Mouse (Mus musculus): Measurements from ENCODE around the gene 1700029H14Rik.

DNA sequence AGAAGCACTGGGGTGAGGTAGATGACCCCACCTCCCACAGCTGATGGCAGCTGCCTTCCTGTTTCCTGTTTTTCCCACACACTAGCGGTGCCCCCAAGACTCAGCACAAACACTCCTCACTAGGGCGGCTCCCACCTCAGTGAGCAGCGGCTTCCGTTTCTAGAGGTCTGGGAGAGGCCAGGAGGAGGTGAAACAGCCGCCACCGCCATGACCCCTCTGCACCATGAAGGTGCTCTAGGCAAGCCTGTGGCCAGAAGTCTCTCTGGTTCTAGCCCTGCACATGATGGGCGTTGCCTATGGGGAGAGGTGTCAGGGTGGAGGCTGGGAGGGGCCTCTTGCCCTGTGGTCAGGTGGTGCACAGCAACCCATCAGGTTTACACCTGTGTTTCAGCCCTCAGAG lies 37.9 kb upstream of the 1700029H14Rik start:
- TF ChIP-seq CTCF (conservative IDR thresholded peaks at IDR 0.05; ENCODE audit: insufficient read depth, insufficient read length, low read depth, low read length) (no peak), POLR2A (IDR thresholded peaks at IDR 0.05; ENCODE audit: low read depth, low read length) (no peak)

Measured in kidney, adult 2 months (tissue).